Mouse (Mus musculus) megakaryocyte, adult 5-6 weeks (primary cell): ENCODE measurements around the gene Dnase1l1. TPM values are rescaled to one million over a fixed set of nuclear protein-coding genes. Genes with fewer than 3 reads are reported as not detected.

Experiments
- ATAC-seq: 2 replicates; pipeline ENCODE4 v1.8.0; 2016; ENCODE audit warnings: mild to moderate bottlenecking, inconsistent platforms; ENCODE audit not compliant: poor library complexity, severe bottlenecking
- total RNA-seq, 2 experiments: library from RNA; stranded (forward) in 1 of 2; stranded (reverse) in 1 of 2; fragments of 153-499, 151-499 nt in 1 of 2; fragments of 221-1000, 200-1000 nt in 1 of 2; gene quantifications; 2 replicates each; pipeline versions ENCODE4 v1.2.3 to v1.2.4; 2015 to 2017

Gene Dnase1l1
- total RNA-seq, 2 experiments from 2014 or later: 69.1 to 116 TPM

DNA sequence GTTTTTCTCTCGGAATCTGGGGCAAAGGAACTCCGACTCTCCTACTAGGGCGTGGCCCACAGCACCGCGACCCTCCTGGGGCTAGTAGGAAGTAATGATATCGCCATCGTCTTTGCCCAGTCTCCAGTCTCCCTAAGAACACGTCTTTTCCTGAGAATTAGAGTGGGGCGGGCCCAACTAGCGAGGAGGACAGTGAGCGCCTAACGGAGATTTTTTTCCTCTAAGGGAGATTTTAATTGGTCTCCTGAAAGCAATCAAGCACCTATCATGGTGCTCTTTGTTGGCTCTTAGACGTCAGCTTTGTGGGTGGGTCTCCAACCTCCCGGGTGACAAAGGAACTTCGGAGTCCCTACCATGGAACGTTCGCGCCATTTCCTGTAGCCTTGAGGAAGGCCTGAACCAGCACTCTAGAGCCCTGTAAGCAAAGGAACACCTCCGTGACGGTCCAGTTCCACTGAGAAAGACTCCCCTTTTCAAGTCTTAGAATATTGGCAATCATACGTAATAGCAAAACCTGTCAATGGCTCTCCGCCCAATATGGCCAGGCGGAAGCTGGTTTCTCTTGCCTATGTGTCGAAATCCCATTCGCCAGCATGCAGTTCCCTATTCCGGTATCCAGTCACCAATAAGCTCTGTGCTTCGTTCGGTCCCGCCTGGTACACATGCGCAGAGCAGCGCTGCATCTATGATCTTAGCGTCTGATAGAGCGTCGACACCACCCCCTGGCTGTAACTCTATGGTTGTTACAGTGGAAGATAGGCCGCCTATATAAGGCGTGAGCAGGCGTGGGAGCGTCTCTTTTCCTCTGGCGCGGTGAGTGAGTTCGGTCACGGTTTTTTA is 11.9 kb downstream of the Dnase1l1 start, which contains the start of gene Rpl10:
Gene Rpl10 (plus strand): TSS at position 751 of the 840 bp plus-strand sequence.
- ATAC-seq: peak; percentile 86

DNA sequence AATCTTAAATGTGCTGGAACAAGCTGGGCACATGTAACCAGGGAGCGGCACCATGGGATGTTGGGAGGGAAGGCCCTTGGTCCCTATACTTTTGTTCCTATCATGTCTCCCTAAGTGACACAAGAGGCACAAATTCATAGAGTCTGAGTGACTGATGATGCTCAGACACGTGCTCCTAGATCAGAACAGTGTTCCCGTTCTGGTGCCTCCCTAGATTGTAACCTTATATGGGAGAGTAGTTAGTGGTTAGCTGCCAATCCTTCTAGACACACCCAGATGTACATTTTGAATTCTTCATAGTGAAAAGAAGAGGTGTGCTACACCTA is 12.4 kb downstream of the Dnase1l1 start:
- peak; percentile 18 for ATAC-seq

DNA sequence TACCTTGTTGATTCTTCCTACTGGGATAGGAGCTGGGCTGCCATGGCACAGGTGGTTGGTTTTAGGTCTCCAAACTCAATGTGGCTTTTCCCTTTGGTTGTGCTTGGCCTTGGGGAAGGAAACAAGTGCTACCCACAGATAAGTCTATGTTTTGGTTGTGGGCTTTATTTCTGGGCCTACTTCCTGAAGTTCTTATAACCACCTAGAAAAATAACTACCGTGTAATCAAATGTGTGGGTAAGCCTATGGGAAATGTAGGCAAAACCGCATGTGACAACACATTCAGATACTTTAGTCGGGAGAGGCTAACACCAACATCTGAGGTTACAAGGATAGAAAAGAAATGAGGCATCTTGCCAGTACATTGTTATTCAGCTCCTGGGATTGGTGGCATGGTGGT is 24.4 kb downstream of the Dnase1l1 start:
- no peak for ATAC-seq

DNA sequence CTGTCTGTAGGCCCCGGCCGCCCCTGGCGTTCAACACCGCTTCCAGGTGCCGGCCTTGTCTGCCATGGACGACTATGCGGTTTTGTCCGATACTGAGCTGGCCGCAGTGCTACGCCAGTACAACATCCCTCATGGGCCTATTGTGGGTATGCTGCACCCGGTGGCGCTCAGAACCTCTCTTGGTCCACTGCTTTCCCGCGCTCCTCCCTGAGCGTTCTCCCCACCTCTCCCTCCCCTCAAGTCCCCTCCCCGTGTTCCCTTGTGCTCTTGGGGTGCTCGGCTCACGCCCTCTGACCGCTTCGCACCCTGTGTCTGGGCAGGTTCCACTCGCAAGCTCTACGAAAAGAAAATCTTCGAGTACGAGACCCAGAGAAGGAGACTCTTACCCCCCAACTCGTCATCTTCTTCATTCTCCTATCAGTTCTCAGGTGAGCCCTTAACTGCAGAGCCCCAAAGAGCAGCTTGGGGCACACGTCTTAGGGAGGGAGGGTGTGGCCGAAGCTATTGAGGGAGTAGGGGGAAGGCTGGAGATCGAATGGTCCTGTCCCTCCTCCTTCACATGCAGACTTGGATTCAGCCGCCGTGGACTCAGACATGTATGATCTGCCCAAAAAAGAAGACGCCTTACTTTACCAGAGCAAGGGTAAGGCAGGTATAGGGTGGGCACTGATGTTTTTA is 27.1 kb downstream of the Dnase1l1 start:
- peak; percentile 31 for ATAC-seq

DNA sequence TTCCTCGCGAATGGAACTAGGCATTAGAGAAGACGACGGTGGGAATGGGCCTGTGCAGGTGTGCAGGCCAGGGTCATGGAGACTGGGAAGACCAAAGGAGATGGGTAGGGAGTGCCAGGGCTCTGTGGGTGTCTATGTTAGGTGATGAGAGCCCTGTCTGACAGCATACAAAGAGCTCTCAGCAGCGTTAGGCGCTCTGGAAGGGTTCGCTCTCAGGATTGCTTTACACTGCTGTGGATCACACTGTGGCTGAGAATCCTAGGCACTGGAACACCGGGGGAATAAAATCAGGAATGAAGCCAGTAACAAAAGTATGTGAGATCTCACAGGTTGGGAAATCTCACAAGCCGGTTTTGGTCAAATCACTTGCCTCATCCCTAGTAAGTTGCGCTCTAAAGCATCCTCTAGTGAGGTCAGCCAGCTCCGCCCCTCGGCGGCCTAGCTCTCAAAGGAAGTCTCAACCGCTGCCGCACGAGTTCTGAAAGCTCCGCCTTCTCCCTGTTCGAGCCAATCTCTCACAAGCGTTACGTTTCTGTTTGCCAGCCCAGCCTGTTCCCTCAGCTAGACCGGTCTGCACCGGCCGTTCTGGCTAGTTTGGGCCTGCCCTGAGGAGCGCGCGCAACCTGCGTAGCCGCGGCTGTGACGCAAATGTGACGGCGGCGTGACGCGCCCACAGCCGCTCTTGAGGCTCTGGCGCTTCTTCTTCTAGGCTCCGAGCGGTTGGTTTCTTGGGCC is 27.8 kb downstream of the Dnase1l1 start, which contains the start of gene Emd:
Gene Emd (plus strand): TSS at position 535 of the 735 bp plus-strand sequence.
- ATAC-seq: peak; percentile 90

DNA sequence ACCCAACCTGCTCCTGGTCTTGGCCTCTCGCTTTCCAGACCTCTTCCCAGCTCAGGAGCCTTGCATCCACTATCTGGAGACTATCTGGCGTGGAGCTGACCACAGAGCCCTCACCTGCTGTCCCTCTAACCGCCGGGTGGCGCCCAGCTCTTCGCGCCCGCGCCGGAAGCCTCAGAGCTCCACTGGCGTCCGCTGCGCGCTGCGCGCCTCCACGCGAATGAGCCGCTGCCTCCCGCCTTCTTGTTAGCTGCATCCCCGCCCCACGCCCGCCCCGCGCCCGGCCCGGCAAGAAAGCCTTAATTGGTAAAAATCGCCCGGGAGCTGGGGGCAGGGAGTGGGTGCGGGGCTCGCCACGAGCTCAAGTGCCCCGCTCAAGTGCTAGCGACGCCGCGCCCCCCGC is 32.5 kb downstream of the Dnase1l1 start, which contains the start of gene Flna:
Gene Flna (minus strand): TSS at position 206 of the 400 bp plus-strand sequence.
- peak; percentile 16; the same call in 1 of the 2 replicates for ATAC-seq

DNA sequence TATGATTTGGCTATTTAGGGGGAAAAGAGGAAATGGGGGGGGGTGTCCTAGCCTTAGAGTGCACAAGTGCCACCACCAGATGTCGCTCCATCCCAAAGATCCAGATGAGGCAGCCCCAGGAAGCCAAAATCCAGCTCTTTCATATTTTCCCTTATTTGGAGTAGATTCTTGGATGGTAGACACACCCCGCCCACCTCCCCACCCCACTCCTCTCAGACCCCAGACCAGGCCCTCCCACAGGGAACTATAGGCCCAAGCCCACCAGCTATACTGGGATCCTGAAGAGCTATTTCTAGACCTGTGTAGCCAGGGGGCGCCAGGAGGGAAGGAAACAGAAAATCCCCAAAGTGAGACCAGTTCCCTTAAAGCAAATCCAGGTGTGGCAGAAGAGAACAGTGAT is 33.5 kb downstream of the Dnase1l1 start:
- no peak for ATAC-seq

DNA sequence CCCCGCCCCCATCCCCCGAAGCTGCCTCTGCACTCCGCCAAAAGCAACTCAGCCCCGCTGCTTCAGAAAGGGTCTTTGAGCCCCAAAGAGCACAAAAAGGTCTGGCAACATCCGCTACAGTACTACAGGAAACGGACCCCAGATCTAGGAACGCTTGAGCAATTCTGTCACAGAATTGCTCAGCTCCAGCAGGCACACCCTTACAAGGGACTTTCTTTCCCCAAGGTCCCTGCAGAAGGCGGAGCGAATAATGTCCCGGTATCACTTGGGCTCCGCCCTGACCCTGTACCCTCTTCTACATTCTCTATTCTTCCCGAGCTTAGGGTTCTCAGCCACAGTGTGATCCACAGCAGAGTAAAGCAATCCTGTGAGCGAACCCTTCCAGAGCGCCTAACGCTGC is 35.4 kb downstream of the Dnase1l1 start:
- 0 out of 2 replicates have a peak, but pooled peaks have one; percentile 7 for ATAC-seq

DNA sequence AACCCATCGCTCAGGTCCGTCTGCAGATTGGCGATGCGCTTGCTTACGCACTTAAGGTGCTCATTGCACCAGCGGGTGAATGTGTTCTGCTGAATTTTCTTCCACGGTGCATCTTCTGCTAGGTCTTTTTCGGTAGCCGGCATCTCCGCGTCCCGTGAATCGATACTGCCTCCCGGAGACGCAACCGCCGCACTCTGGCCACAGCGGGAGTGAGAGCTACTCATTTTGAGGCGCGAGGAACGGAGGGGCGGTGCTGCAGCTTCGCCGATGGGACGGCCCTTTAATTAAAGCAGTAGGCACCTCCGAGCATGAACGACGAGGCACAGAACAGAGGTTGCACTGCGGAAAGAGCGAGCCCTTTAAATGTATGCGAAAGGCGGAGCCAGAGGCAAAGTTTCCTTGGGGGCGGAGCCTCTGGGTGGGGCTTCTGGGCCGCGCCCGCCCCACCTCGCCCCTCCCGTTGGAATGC is 35.9 kb downstream of the Dnase1l1 start:
- ATAC-seq: peak; percentile 55

DNA sequence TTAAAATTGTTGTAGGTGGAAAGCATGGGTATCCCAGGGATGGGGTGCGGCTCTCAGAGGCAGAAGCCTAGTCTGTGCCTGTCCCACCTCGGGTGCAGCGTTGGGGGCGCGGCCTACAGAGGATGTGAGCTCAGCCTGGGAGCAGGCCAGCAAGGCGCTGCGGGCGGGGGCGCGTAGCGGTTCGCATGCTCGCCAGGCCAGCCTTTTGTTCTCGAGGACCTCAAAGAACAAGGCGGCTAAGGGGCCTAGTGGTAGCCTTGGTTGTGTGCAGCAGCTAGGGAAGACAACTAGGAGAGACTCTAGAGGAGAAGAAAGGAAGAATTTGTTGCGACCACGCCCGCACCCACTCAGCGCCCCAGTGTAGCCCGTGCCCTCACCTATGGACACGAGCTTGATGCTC is 36.5 kb downstream of the Dnase1l1 start:
- peak; percentile 16 for ATAC-seq

DNA sequence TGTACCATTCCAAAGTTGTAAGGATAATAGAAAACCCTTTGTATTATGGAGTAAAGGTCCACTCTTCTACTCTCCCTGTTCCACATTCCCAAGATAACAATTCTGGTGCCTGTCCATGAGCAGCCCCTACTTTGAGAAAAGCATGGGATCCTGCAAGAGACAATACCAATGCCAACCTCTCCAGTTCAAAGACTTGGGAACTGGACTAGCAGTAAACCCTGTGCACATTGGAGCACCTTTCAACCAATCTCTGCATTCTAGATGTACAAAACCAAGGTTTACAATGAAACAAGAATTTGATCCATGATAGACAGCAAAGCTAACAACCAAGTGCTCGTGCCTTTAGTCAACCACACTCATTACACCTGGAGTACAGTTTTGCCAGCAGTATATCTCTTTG is 37.0 kb downstream of the Dnase1l1 start:
- ATAC-seq: no peak

DNA sequence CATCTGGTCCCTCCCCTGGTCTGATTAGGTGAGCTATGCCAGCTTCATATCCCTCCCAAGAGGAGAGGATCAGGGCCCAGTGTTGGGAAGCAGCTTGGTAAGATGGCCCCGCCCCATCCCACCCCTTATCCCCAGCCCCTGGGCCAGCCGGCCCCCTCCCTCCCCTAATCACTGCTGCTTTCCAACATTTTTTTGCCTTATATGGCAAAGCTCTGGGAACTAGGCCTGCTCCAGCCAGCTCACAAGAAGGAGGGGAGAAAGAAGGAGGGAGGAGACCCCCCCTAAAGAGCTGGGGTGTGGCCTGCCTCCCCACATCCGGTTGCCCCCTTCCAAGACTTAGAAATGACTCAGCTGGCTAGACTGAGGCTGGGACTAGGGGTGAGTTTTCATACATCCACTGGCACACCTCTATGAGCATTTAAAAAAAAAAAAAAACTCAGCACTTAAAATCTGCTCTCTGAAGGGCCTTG is 37.5 kb downstream of the Dnase1l1 start:
- ATAC-seq: peak; percentile 8; the same call in 1 of the 2 replicates

DNA sequence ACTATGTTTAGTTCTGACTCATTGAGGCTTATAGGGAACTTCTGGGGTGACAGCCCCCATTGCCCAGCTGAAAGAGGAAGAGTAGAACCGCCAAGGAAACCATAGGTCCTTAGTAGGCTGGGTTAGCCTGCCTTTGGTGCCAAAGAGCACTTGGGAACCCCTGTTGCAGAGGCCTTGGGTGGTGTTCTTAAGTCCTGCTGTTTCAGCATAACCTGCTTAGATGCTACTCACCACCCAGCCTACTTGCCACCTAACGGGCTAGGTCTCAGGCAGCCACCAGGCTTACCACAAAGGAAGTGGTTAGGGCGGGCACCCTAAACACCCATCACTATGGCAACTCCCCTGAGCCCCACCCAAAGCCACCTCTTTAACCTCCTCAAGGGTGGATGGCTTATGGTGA is 38.3 kb downstream of the Dnase1l1 start:
- peak; percentile 61 for ATAC-seq

DNA sequence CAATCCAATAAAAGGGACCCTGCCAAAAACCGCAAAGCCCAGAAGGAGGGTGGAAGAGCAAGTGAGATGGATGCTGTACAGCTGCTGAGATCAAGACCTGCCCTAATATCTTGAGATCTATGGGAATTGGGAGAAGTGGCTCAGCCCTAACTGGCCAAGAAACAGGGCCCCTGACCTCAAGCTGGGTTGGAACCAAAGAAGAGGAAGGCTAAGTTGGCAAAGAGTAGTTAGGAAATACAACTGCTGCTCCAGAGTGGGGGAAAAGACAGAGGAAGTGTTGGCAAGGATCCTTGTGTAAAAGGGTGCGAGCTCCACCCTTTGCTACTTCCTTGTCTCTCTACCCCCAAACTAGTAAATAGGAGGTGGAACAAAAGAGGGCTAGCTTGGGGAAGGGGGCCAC is 38.7 kb downstream of the Dnase1l1 start:
- ATAC-seq: peak; percentile 39

DNA sequence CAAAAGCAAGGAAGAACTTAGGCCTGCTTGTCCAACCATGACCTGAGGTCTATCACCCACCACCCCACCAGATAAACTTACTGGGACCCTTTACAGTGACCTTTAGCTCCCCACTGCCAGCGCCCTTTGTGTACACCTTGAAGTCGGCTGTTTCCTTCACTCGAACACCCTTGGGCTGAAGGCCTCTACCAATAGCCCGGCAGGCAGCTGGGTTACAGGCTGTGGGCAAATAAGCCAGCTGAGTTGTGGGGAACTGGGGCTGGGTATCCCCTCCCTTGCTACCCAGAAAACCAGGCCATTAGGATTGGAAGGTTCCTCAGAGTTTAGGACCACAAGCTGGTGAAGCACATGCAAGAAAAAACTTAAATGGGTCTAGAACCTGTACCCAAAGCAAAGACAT is 41.8 kb downstream of the Dnase1l1 start:
- ATAC-seq: no peak

DNA sequence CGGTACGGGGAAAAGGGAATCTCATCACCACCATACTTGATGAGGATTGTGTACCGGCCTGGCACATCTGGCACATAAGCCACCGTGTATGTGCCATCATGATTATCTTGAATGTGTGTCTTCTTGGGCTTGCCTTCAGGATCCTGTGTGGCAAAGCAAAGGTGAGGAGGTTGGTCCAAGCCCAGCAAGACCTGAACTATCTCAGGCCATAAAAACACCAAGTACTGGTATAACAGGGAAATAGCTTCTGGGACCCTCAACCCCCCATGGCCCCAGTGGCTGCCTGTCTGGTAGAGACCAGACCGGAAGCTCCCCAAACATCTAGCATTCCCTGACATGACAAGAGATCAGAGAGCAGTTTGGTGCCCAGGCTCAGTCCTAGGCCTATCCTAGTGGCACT is 48.9 kb downstream of the Dnase1l1 start:
- no peak for ATAC-seq

DNA sequence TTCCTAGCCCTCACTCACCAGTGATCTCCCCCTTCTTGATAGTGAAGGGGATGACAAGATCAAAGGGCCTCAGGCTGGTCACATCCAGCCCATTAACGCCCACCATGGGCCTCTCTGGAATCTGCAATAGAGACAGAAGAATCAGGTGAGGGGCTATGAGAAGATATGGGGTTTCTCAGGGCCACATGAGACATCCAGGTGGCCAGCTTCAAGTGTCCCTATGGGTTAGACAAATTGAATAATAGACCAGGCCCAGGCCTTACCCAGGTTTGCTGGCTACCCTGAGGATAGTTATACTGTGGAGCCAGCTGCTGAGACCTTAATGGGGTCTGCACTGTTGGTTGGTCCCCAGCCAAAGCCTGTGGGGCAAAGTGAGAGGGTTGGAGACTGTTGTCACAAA is 52.1 kb downstream of the Dnase1l1 start:
- ATAC-seq: no peak
